Mouse (Mus musculus): ENCODE data around the gene Bcl2l10. TPM values are rescaled to one million over a fixed set of nuclear protein-coding genes. Genes with fewer than 3 reads are reported as not detected.

Bcl2l10 gene
- total and polyA plus RNA-seq, 2 experiments from 2014 or later: not detected

- Histone ChIP-seq H3K27me3 (ENCODE audit: control insufficient read depth, insufficient read depth, low read length) (no peaks in the 10 kb centered on the region), H3K4me2 (ENCODE audit: low read depth, low read length) (no peak overlapping the region), H3K36me3 (replicated peaks; ENCODE audit: control insufficient read depth, insufficient read depth, low read length) (0 out of 2 replicates have a peak, but pooled peaks cover 5% of the 10 kb centered on the region), H3K9ac (replicated peaks; ENCODE audit: low read depth, low read length) (no peak overlapping the region), H3K4me1 (ENCODE audit: control insufficient read depth, insufficient read depth) (peaks cover 6% of the 10 kb centered on the region), H3K4me3 (ENCODE audit: low read depth, low read length) (no peak overlapping the region), H3K9me3 (replicated peaks; ENCODE audit: control insufficient read depth, low read length) (no peaks in the 10 kb centered on the region), H3K27ac (ENCODE audit: low read depth) (peak overlapping the region; percentile 47; the same call in 1 of the 2 replicates)
- DNase-seq (ENCODE audit: low spot score) (no peak), ATAC-seq (ENCODE audit: insufficient read depth, low read depth) (no peak)
- TF ChIP-seq EP300 (IDR thresholded peaks at IDR 0.05; ENCODE audit: low read depth): no peak
- TF ChIP-seq CTCF (IDR thresholded peaks at IDR 0.05; ENCODE audit: low read depth): peak; percentile 28; the same call in 1 of the 2 replicates
- 74% methylated on average over 3 of the region's 3 CpGs for WGBS
Measured at GRCm38 (mm10) chr9:75319365-75319764, 28.2 kb upstream of the Bcl2l10 start.

GRCm38 (mm10) chr9:75322099-75322885, 25.3 kb upstream of the Bcl2l10 start:
- H3K27me3 ChIP-seq (ENCODE audit: control insufficient read depth, insufficient read depth, low read length): no peaks in the 10 kb centered on the region
- DNase-seq (ENCODE audit: low spot score) (no peak), ATAC-seq (ENCODE audit: insufficient read depth, low read depth) (no peak)
- H3K27ac ChIP-seq (ENCODE audit: low read depth): no peak overlapping the region
- no peak overlapping the region for H3K4me2 ChIP-seq (ENCODE audit: low read depth, low read length)
- H3K4me3 ChIP-seq (ENCODE audit: low read depth, low read length): no peak overlapping the region
- 59% methylated on average over 13 of the region's 13 CpGs for WGBS
- H3K9ac ChIP-seq (replicated peaks; ENCODE audit: low read depth, low read length): no peak overlapping the region
- TF ChIP-seq EP300 (IDR thresholded peaks at IDR 0.05; ENCODE audit: low read depth): no peak
- no peak for TF ChIP-seq CTCF (IDR thresholded peaks at IDR 0.05; ENCODE audit: low read depth)
- no peaks in the 10 kb centered on the region for H3K9me3 ChIP-seq (replicated peaks; ENCODE audit: control insufficient read depth, low read length)
- H3K4me1 ChIP-seq (ENCODE audit: control insufficient read depth, insufficient read depth): peaks cover 6% of the 10 kb centered on the region
- 0 out of 2 replicates have a peak, but pooled peaks cover 12% of the 10 kb centered on the region for H3K36me3 ChIP-seq (replicated peaks; ENCODE audit: control insufficient read depth, insufficient read depth, low read length)

- no peak overlapping the region for H3K4me2 ChIP-seq (ENCODE audit: low read depth, low read length)
- TF ChIP-seq EP300 (IDR thresholded peaks at IDR 0.05; ENCODE audit: low read depth): no peak
- no peak for TF ChIP-seq CTCF (IDR thresholded peaks at IDR 0.05; ENCODE audit: low read depth)
- DNase-seq (ENCODE audit: low spot score) (no peak), ATAC-seq (ENCODE audit: insufficient read depth, low read depth) (no peak)
- H3K27ac ChIP-seq (ENCODE audit: low read depth): no peak overlapping the region
- H3K27me3 ChIP-seq (ENCODE audit: control insufficient read depth, insufficient read depth, low read length): no peaks in the 10 kb centered on the region
- WGBS: 91% methylated on average over 3 of the region's 3 CpGs
- no peak overlapping the region for H3K9ac ChIP-seq (replicated peaks; ENCODE audit: low read depth, low read length)
- H3K9me3 ChIP-seq (replicated peaks; ENCODE audit: control insufficient read depth, low read length): no peaks in the 10 kb centered on the region
- no peak overlapping the region for H3K4me3 ChIP-seq (ENCODE audit: low read depth, low read length)
- H3K36me3 ChIP-seq (replicated peaks; ENCODE audit: control insufficient read depth, insufficient read depth, low read length): peaks cover 34% of the 10 kb centered on the region
- H3K4me1 ChIP-seq (ENCODE audit: control insufficient read depth, insufficient read depth): no peaks in the 10 kb centered on the region
Measured at GRCm38 (mm10) chr9:75328047-75328446, 19.5 kb upstream of the Bcl2l10 start.

GRCm38 (mm10) chr9:75330821-75331220, 16.7 kb upstream of the Bcl2l10 start:
- ATAC-seq (ENCODE audit: insufficient read depth, low read depth) (no peak), DNase-seq (ENCODE audit: low spot score) (no peak)
- peaks cover 54% of the 10 kb centered on the region for H3K36me3 ChIP-seq (replicated peaks; ENCODE audit: control insufficient read depth, insufficient read depth, low read length)
- H3K9me3 ChIP-seq (replicated peaks; ENCODE audit: control insufficient read depth, low read length): no peaks in the 10 kb centered on the region
- no peak overlapping the region for H3K4me2 ChIP-seq (ENCODE audit: low read depth, low read length)
- no peaks in the 10 kb centered on the region for H3K4me1 ChIP-seq (ENCODE audit: control insufficient read depth, insufficient read depth)
- H3K27ac ChIP-seq (ENCODE audit: low read depth): no peak overlapping the region
- no peak overlapping the region for H3K9ac ChIP-seq (replicated peaks; ENCODE audit: low read depth, low read length)
- 93% methylated on average over 8 of the region's 8 CpGs for WGBS
- H3K27me3 ChIP-seq (ENCODE audit: control insufficient read depth, insufficient read depth, low read length): no peaks in the 10 kb centered on the region
- no peak for TF ChIP-seq EP300 (IDR thresholded peaks at IDR 0.05; ENCODE audit: low read depth)
- TF ChIP-seq CTCF (IDR thresholded peaks at IDR 0.05; ENCODE audit: low read depth): no peak
- H3K4me3 ChIP-seq (ENCODE audit: low read depth, low read length): no peak overlapping the region

- TF ChIP-seq CTCF (IDR thresholded peaks at IDR 0.05; ENCODE audit: low read depth) (no peak), EP300 (IDR thresholded peaks at IDR 0.05; ENCODE audit: low read depth) (no peak)
- 73% methylated on average over 4 of the region's 4 CpGs for WGBS
- DNase-seq (ENCODE audit: low spot score) (no peak), ATAC-seq (ENCODE audit: insufficient read depth, low read depth) (no peak)
- Histone ChIP-seq H3K4me1 (ENCODE audit: control insufficient read depth, insufficient read depth) (no peaks in the 10 kb centered on the region), H3K9ac (replicated peaks; ENCODE audit: low read depth, low read length) (no peak overlapping the region), H3K27me3 (ENCODE audit: control insufficient read depth, insufficient read depth, low read length) (no peaks in the 10 kb centered on the region), H3K9me3 (replicated peaks; ENCODE audit: control insufficient read depth, low read length) (no peaks in the 10 kb centered on the region), H3K36me3 (replicated peaks; ENCODE audit: control insufficient read depth, insufficient read depth, low read length) (peaks cover 71% of the 10 kb centered on the region), H3K27ac (ENCODE audit: low read depth) (no peak overlapping the region), H3K4me2 (ENCODE audit: low read depth, low read length) (no peak overlapping the region), H3K4me3 (ENCODE audit: low read depth, low read length) (no peak overlapping the region)
Measured at GRCm38 (mm10) chr9:75334440-75334839, 13.1 kb upstream of the Bcl2l10 start.
